Mouse (Mus musculus) effector memory CD4-positive, alpha-beta T cell, adult 7 months (primary cell): ENCODE data around the gene AW549877. TPM values are rescaled to one million over a fixed set of nuclear protein-coding genes. Genes with fewer than 3 reads are reported as not detected.

ENCODE experiments used
- polyA plus RNA-seq: library from polyadenylated mRNA; unstranded; fragments of 100-300 nt; shearing (Covaris generic); gene quantifications from one replicate; pipeline ENCODE4 v1.2.1, GENCODE M21; 2017

Gene AW549877
- polyA plus RNA-seq, result 57.2 TPM

GRCm38 (mm10) chr15:3995448-3996266 lies at the start of gene AW549877:
TSS of gene AW549877 (minus strand) at chr15:3995744.

DNA sequence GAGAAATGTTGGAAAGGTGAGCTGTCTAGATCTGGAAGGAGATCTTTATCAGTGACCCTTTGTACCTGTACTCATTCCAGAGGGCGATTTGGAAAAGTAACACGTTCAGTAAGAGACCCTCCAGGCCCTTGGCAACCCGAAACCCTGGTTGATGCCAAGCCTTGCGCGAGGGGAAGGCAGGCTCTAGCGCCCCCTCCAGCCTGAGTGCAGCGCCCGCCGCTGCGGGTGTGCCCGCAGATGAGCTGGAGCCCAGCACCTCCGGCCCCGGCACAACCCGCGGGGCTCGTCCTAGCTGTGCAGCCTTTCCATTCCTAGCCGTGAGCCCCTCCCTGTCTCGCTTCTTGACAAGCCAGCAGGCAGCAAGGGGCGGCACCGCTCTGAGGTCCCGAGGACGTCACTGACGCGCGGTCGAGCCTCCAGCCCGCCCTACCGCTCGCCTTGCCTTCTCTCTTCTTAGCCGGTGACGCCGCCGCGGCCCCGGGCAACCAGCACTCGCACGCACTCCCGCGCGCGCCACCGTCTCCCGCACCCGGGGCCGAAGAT lies 30.8 kb upstream of the AW549877 start, which contains the start of gene Oxct1:
Gene Oxct1, plus strand, starts transcription at position 153 of the 543 bp plus-strand sequence.

DNA sequence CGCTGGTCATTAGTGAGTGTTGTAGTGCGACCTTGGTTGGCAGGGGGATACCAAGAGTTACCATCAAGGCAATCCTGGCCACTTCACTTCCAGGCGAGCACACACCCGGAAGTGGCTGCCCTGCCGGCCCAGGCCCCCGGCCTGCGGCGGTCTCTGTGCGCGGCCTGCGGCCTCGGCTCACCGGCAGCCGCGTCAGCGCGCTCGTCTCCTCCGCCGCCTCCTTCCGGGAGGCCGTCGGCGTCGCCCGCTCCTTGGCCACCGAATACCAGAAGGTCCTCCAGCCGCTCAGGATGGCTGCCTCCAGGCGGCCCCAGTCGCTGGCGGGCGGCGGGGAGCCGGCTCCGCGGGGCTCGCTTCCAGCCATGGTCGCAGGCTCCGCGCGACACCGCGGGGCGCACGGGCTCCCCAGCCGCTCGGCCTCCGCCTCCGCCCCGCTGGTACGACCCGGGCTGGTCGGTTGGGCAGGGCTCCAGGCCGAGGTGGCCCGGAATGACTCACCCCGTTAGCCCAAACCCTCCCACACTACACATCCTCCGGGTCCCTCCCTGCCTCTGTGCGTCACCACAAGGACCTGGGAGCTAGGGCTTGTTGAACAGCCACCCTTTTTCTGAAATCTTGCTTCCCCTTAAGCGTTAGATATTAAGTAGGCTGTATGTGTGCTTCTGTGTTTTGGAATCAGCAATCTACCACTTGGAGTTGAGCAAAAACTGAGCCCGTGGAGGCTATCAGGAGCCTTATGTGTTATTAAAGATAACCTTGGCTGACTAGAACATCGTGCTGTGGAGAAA lies 16.3 kb downstream of the AW549877 start, which contains the start of gene Fbxo4:
Gene Fbxo4, minus strand, starts transcription at position 513 of the 788 bp plus-strand sequence.

Other genes starting within 250 kb of the AW549877 start
- 16.0 TPM for gene Fbxo4, start 16.2 kb downstream of the AW549877 start, polyA plus RNA-seq
- 67.3 TPM for gene Oxct1, start 30.6 kb upstream of the AW549877 start, polyA plus RNA-seq